Mouse (Mus musculus) CH12.LX (cell line): ENCODE data around the gene Ppfia3.

ENCODE experiments used
- BHLHE40 ChIP-seq: IDR thresholded peaks from 2 replicates; pipeline ENCODE4 v1.6.1; 2011; ENCODE audit warnings: mild to moderate bottlenecking, low read depth, low read length, improper control_type of control experiment
- CTCF ChIP-seq, 2 experiments: IDR thresholded peaks in 1 of 2; conservative IDR thresholded peaks in 1 of 2; 2 replicates each; pipeline ENCODE4 v1.5.1; 2011 to 2012; ENCODE audit warnings: low read depth in 2 of 2, low read length in 2 of 2, improper control_type of control experiment in 1 of 2, inconsistent platforms in 1 of 2, mild to moderate bottlenecking in 1 of 2, moderate library complexity in 1 of 2
- EP300 ChIP-seq: IDR thresholded peaks from 2 replicates; pipeline ENCODE4 v1.6.1; 2011; ENCODE audit warnings: low read length, improper control_type of control experiment
- MAX ChIP-seq: IDR thresholded peaks from 2 replicates; pipeline ENCODE4 v1.6.1; 2011; ENCODE audit warnings: low read length, improper control_type of control experiment
- MAZ ChIP-seq: IDR thresholded peaks from 2 replicates; pipeline ENCODE4 v1.6.1; 2012; ENCODE audit warnings: low read depth, mild to moderate bottlenecking, inconsistent platforms, low read length, improper control_type of control experiment, moderate library complexity
- MEF2A ChIP-seq: IDR thresholded peaks from 2 replicates; pipeline ENCODE4 v1.6.1; 2014; ENCODE audit warnings: low read depth, mild to moderate bottlenecking, inconsistent platforms, low read length, improper control_type of control experiment, borderline replicate concordance
- MYC ChIP-seq: IDR thresholded peaks from 2 replicates; pipeline ENCODE4 v1.6.1; 2011; ENCODE audit warnings: low read depth, mild to moderate bottlenecking, improper control_type of control experiment, low read length
- NELFE ChIP-seq: IDR thresholded peaks from 2 replicates; pipeline ENCODE4 v1.6.1; 2011; ENCODE audit warnings: low read depth, low read length, improper control_type of control experiment
- POLR2A ChIP-seq: IDR thresholded peaks from 2 replicates; pipeline ENCODE4 v1.6.1; 2011; ENCODE audit warnings: low read depth, mild to moderate bottlenecking, improper control_type of control experiment, low read length
- RAD21 ChIP-seq: IDR thresholded peaks from 2 replicates; pipeline ENCODE4 v1.6.1; 2011; ENCODE audit warnings: low read depth, mild to moderate bottlenecking, low read length, improper control_type of control experiment, moderate library complexity
- SMC3 ChIP-seq: IDR thresholded peaks from 2 replicates; pipeline ENCODE4 v1.6.1; 2011; ENCODE audit warnings: low read depth, low read length, improper control_type of control experiment
- TBP ChIP-seq: conservative IDR thresholded peaks from 2 replicates; pipeline ENCODE4 v1.6.1; 2011; ENCODE audit warnings: low read depth, low read length, improper control_type of control experiment
- USF1 ChIP-seq: IDR thresholded peaks from 2 replicates; pipeline ENCODE4 v1.6.1; 2014; ENCODE audit warnings: low read depth, mild to moderate bottlenecking, inconsistent platforms, low read length, improper control_type of control experiment
- USF2 ChIP-seq: conservative IDR thresholded peaks from 2 replicates; pipeline ENCODE4 v1.6.1; 2011; ENCODE audit warnings: low read depth, low read length, improper control_type of control experiment

DNA sequence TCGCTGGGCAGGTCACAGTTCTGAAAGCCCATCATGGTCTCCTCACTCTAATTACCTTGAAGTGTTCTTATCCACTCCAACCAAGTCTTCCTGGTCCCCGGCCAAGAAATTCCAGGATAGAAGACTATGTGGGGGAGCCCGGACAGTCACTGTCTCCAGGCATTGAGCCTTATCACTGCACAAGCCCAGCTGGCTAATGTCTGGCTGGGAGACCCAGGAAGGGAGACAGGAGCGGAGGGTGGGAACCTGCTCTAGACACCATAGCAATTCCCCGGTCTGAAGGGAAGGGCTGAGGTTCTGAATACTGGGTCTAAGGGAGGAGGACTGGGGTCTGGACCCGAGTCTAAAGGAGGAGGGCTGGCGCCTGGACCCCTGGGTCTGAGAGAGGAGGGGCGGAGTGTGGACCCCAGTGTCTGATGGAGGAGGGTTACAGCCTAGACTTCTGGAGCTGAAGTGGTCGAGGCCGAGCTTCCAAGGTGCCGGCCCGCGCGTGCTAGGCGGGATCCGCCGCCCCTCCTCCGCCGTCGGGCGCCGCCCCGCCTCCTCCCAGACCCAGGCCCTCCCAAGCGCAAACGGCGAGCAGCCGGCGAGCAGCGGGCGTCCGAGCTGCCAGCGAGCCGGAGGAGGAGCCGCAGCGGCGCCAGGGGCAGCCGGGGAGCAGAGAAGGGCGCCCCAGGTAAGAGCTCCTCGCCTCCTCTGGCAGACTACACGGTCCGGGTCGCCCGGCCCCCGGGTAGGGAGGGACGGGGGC lies 46.5 kb upstream of the Ppfia3 start, which contains the start of gene Ntf5:
- TF ChIP-seq CTCF (conservative IDR thresholded peaks at IDR 0.05 in 1 of 2, IDR thresholded peaks at IDR 0.05 in 1 of 2; ENCODE audit: low read depth in 2 of 2, low read length in 2 of 2) (no peak), POLR2A (0 out of 2 replicates have a peak, but pooled peaks have one; percentile 30), EP300 (no peak), MYC (no peak), USF1 (no peak), MAZ (no peak), NELFE (peak; percentile 45), MEF2A (no peak), SMC3 (no peak), MAX (0 out of 2 replicates have a peak, but pooled peaks have one; percentile 20), BHLHE40 (no peak; the same call in 1 of the 2 replicates), USF2 (no peak), TBP (no peak), RAD21 (no peak)
